Mouse (Mus musculus): ENCODE data around the gene Insl3. TPM values are rescaled to one million over a fixed set of nuclear protein-coding genes. Genes with fewer than 3 reads are reported as not detected.
"Not testable (repeated sequence)": the region's sequence is repeated elsewhere in the genome, so short reads cannot be mapped to it uniquely, and the experiment has no call there.

Insl3 gene
- total RNA-seq, 2 experiments from 2014 or later = 2.1 TPM; not detected in 1

GRCm38 (mm10) chr8:71680471-71680870 is 8.5 kb upstream of the Insl3 start:
- H3K27ac ChIP-seq = no peak overlapping the region
- H3K4me3 ChIP-seq = no peak overlapping the region
- no peak for TF ChIP-seq CTCF (conservative IDR thresholded peaks at IDR 0.05)
- no peak for DNase-seq (ENCODE audit: low spot score in 2 of 2)

GRCm38 (mm10) chr8:71681369-71681915 is 7.6 kb upstream of the Insl3 start:
- Histone ChIP-seq H3K4me3 (no peak overlapping the region), H3K27ac (no peak overlapping the region)
- DNase-seq (ENCODE audit: low spot score in 2 of 2) = no peak
- TF ChIP-seq CTCF (conservative IDR thresholded peaks at IDR 0.05) = no peak

GRCm38 (mm10) chr8:71682832-71683231 is 6.2 kb upstream of the Insl3 start:
- no peak for DNase-seq (ENCODE audit: low spot score in 2 of 2)
- TF ChIP-seq CTCF (conservative IDR thresholded peaks at IDR 0.05) = no peak
- Histone ChIP-seq H3K4me3 (no peak overlapping the region), H3K27ac (no peak overlapping the region)

- no peak for DNase-seq (ENCODE audit: low spot score in 2 of 2)
- no peak overlapping the region for H3K27ac ChIP-seq
- no peak for TF ChIP-seq CTCF (conservative IDR thresholded peaks at IDR 0.05)
- H3K4me3 ChIP-seq = no peak overlapping the region
Measured at GRCm38 (mm10) chr8:71684701-71685100, 4.3 kb upstream of the Insl3 start.

- peak; percentile 50 for TF ChIP-seq CTCF (conservative IDR thresholded peaks at IDR 0.05)
- Histone ChIP-seq H3K27ac (no peak overlapping the region), H3K4me3 (peak overlapping the region; percentile 37)
- no peak for DNase-seq (ENCODE audit: low spot score in 2 of 2)
Measured at GRCm38 (mm10) chr8:71685573-71685972, 3.4 kb upstream of the Insl3 start.

GRCm38 (mm10) chr8:71686143-71686734 is 2.8 kb upstream of the Insl3 start:
- TF ChIP-seq CTCF (conservative IDR thresholded peaks at IDR 0.05) = no peak
- Histone ChIP-seq H3K4me3 (peak overlapping the region; percentile 37; the same call in 1 of the 2 replicates), H3K27ac (no peak overlapping the region)
- no peak for DNase-seq (ENCODE audit: low spot score in 2 of 2)

- no peak for TF ChIP-seq CTCF (conservative IDR thresholded peaks at IDR 0.05)
- Histone ChIP-seq H3K4me3 (no peak overlapping the region), H3K27ac (no peak overlapping the region)
- DNase-seq (ENCODE audit: low spot score in 2 of 2) = no peak
Measured at GRCm38 (mm10) chr8:71687616-71688015, 1.4 kb upstream of the Insl3 start.

GRCm38 (mm10) chr8:71692509-71692908 is 3.5 kb downstream of the Insl3 start:
- Histone ChIP-seq H3K27ac (no peak overlapping the region), H3K4me3 (peak overlapping the region; percentile 40; the same call in 1 of the 2 replicates)
- TF ChIP-seq CTCF (conservative IDR thresholded peaks at IDR 0.05) = no peak
- no peak for DNase-seq (ENCODE audit: low spot score in 2 of 2)

GRCm38 (mm10) chr8:71693166-71694041 is 4.4 kb downstream of the Insl3 start:
- Histone ChIP-seq H3K4me3 (peak overlapping the region; percentile 40), H3K27ac (no peak overlapping the region)
- no peak for DNase-seq (ENCODE audit: low spot score in 2 of 2)
- no peak for TF ChIP-seq CTCF (conservative IDR thresholded peaks at IDR 0.05)

GRCm38 (mm10) chr8:71695456-71695855 is 6.4 kb downstream of the Insl3 start:
- DNase-seq (ENCODE audit: low spot score in 2 of 2); H3K27ac ChIP-seq; H3K4me3 ChIP-seq: not testable (repeated sequence)
- peak; percentile 65 for TF ChIP-seq CTCF (conservative IDR thresholded peaks at IDR 0.05)

- no peak for TF ChIP-seq CTCF (conservative IDR thresholded peaks at IDR 0.05)
- Histone ChIP-seq H3K27ac (no peak overlapping the region), H3K4me3 (peak overlapping the region; percentile 44)
- no peak for DNase-seq (ENCODE audit: low spot score in 2 of 2)
Measured at GRCm38 (mm10) chr8:71700493-71701269, 11.7 kb downstream of the Insl3 start.

GRCm38 (mm10) chr8:71701414-71702086 is 12.5 kb downstream of the Insl3 start, which contains the start of gene B3gnt3:
TSS of gene B3gnt3 (minus strand) at chr8:71701789.
- no peak for DNase-seq (ENCODE audit: low spot score in 2 of 2)
- peak within 1 kb of the TSS; percentile 44 for H3K4me3 ChIP-seq
- no peak for TF ChIP-seq CTCF (conservative IDR thresholded peaks at IDR 0.05)

More at GRCm38 (mm10) chr8:71701414-71702086, 12.5 kb downstream of the Insl3 start, which contains the start of gene B3gnt3:
- no peak within 1 kb of the TSS for H3K27ac ChIP-seq
